Mouse (Mus musculus) forebrain, embryonic 15.5 days (tissue): ENCODE data around the gene Il17c. TPM values are rescaled to one million over a fixed set of nuclear protein-coding genes. Genes with fewer than 3 reads are reported as not detected.

ENCODE experiments used
- ATAC-seq: fragments of 200-750 bp; cut with Nextera tagmentation; replicated peaks from 2 replicates; pipeline ENCODE4 v1.8.0; 2017; ENCODE audit warnings: mild to moderate bottlenecking, moderate TSS enrichment, moderate library complexity
- H3K27ac ChIP-seq: fragments of 300-500 bp; sonication (generic); replicated peaks from 2 replicates; pipeline ENCODE4 v1.5.1; 2015; ENCODE audit warnings: mild to moderate bottlenecking, inconsistent platforms
- H3K27me3 ChIP-seq: fragments of 300-500 bp; sonication (generic); 2 replicates; pipeline ENCODE4 v1.6.1; 2015; ENCODE audit warnings: inconsistent platforms
- H3K36me3 ChIP-seq: fragments of 300-500 bp; sonication (generic); 2 replicates; pipeline ENCODE4 v1.6.1; 2015; ENCODE audit warnings: mild to moderate bottlenecking, inconsistent platforms
- H3K4me1 ChIP-seq: fragments of 300-500 bp; sonication (generic); 2 replicates; pipeline ENCODE4 v1.6.1; 2015; ENCODE audit warnings: inconsistent platforms
- H3K4me2 ChIP-seq: fragments of 300-500 bp; sonication (generic); replicated peaks from 2 replicates; pipeline ENCODE4 v1.6.1; 2015; ENCODE audit warnings: mild to moderate bottlenecking, inconsistent platforms
- H3K4me3 ChIP-seq: fragments of 300-500 bp; sonication (generic); 2 replicates; pipeline ENCODE4 v1.5.1; 2015; ENCODE audit warnings: mild to moderate bottlenecking, inconsistent platforms
- H3K9ac ChIP-seq: fragments of 300-500 bp; sonication (generic); replicated peaks from 2 replicates; pipeline ENCODE4 v1.6.1; 2015; ENCODE audit warnings: mild to moderate bottlenecking, inconsistent platforms
- H3K9me3 ChIP-seq: fragments of 300-500 bp; sonication (generic); 2 replicates; pipeline ENCODE4 v1.6.1; 2016; ENCODE audit warnings: inconsistent platforms
- WGBS: fragments of 180-500 bp; shearing (Covaris S2); methylation state at CpG from one replicate; pipeline ENCODE4 v1.1.7; 2015; ENCODE audit warnings: mixed read lengths; 5-methylcytosine and 5-hydroxymethylcytosine counted together
- microRNA-seq: library from miRNA; unstranded; fragments of <30 nt; microRNA quantifications from one replicate; pipeline ENCODE4, GENCODE M21; 2016
- polyA plus RNA-seq: library from polyadenylated mRNA; unstranded; fragments of >200 nt; fragmentation: Nextera tagmentation; extraction: Ambion mirVana; gene quantifications from 2 replicates; pipeline ENCODE4 v1.2.1, GENCODE M21; 2015

Gene Il17c
- polyA plus RNA-seq, 1 experiment from 2014 or later, result not detected

GRCm38 (mm10) chr8:122463651-122464640 lies 42.1 kb downstream of the Il17c start:
- Histone ChIP-seq H3K9me3 (no peaks in the 10 kb centered on the region), H3K4me1 (peaks cover 10% of the 10 kb centered on the region), H3K9ac (no peak overlapping the region), H3K27ac (no peak overlapping the region), H3K4me2 (no peak overlapping the region), H3K36me3 (peaks cover 20% of the 10 kb centered on the region), H3K27me3 (peaks cover 35% of the 10 kb centered on the region), H3K4me3 (no peak overlapping the region)
- ATAC-seq, result no peak
- WGBS, result 67% methylated on average over 12 of the region's 12 CpGs

- H3K9me3 ChIP-seq, result no peaks in the 10 kb centered on the region
- peaks cover 20% of the 10 kb centered on the region for H3K36me3 ChIP-seq
- no peak for ATAC-seq
- no peak overlapping the region for H3K9ac ChIP-seq
- peaks cover 27% of the 10 kb centered on the region for H3K27me3 ChIP-seq
- no peak overlapping the region for H3K4me3 ChIP-seq
- no peak overlapping the region for H3K4me2 ChIP-seq
- no peak overlapping the region for H3K27ac ChIP-seq
- peaks cover 10% of the 10 kb centered on the region for H3K4me1 ChIP-seq
- 74% methylated on average over 7 of the region's 7 CpGs for WGBS
Measured at GRCm38 (mm10) chr8:122464985-122465384, 43.2 kb downstream of the Il17c start.

GRCm38 (mm10) chr8:122467816-122468215 lies 46.0 kb downstream of the Il17c start:
- 87% methylated on average over 13 of the region's 13 CpGs for WGBS
- no peaks in the 10 kb centered on the region for H3K9me3 ChIP-seq
- no peak overlapping the region for H3K9ac ChIP-seq
- H3K4me3 ChIP-seq, result no peak overlapping the region
- no peak for ATAC-seq
- H3K27ac ChIP-seq, result no peak overlapping the region
- no peaks in the 10 kb centered on the region for H3K4me1 ChIP-seq
- H3K27me3 ChIP-seq, result 0 out of 2 replicates have a peak, but pooled peaks cover 3% of the 10 kb centered on the region
- H3K36me3 ChIP-seq, result peaks cover 24% of the 10 kb centered on the region
- H3K4me2 ChIP-seq, result no peak overlapping the region

GRCm38 (mm10) chr8:122469407-122469806 lies 47.6 kb downstream of the Il17c start:
- Histone ChIP-seq H3K4me3 (no peak overlapping the region), H3K9ac (no peak overlapping the region), H3K4me1 (peaks cover 4% of the 10 kb centered on the region), H3K27me3 (no peaks in the 10 kb centered on the region), H3K9me3 (no peaks in the 10 kb centered on the region), H3K27ac (no peak overlapping the region), H3K36me3 (peaks cover 28% of the 10 kb centered on the region), H3K4me2 (no peak overlapping the region)
- no peak for ATAC-seq
- WGBS, result 88% methylated on average over 6 of the region's 6 CpGs

- no peak for ATAC-seq
- Histone ChIP-seq H3K27ac (no peak overlapping the region), H3K4me3 (no peak overlapping the region), H3K4me1 (peaks cover 9% of the 10 kb centered on the region), H3K36me3 (peaks cover 28% of the 10 kb centered on the region), H3K27me3 (no peaks in the 10 kb centered on the region), H3K4me2 (no peak overlapping the region), H3K9me3 (no peaks in the 10 kb centered on the region), H3K9ac (no peak overlapping the region)
- WGBS, result 85% methylated on average over 10 of the region's 10 CpGs
Measured at GRCm38 (mm10) chr8:122469965-122470364, 48.1 kb downstream of the Il17c start.

- no peak overlapping the region for H3K4me2 ChIP-seq
- peaks cover 28% of the 10 kb centered on the region for H3K36me3 ChIP-seq
- H3K4me1 ChIP-seq, result peaks cover 13% of the 10 kb centered on the region
- no peaks in the 10 kb centered on the region for H3K9me3 ChIP-seq
- ATAC-seq, result no peak
- 80% methylated on average over 5 of the region's 5 CpGs for WGBS
- H3K4me3 ChIP-seq, result no peak overlapping the region
- H3K27me3 ChIP-seq, result no peaks in the 10 kb centered on the region
- no peak overlapping the region for H3K27ac ChIP-seq
- H3K9ac ChIP-seq, result no peak overlapping the region
Measured at GRCm38 (mm10) chr8:122470691-122471090, 48.9 kb downstream of the Il17c start.

Small RNA genes within 50 kb of the gene (microRNA-seq; reads per million reads assigned to microRNA genes)
- gene Gm24366, result not detected

Other genes with a start within 250 kb of the Il17c start
- 0.89 and 0.92 TPM in 2 replicates for gene Zfpm1, start 139.9 kb upstream of the Il17c start, polyA plus RNA-seq
- not detected in 2 replicates for gene Trhr2, start 61.3 kb upstream of the Il17c start, polyA plus RNA-seq
- gene Zc3h18, start 45.4 kb upstream of the Il17c start, polyA plus RNA-seq, result 48.4 and 50.1 TPM in 2 replicates
- gene Cyba, start 10.9 kb downstream of the Il17c start, polyA plus RNA-seq, result 30.1 and 32.8 TPM in 2 replicates
- 50.3 and 51.7 TPM in 2 replicates for gene Mvd, start 21.4 kb downstream of the Il17c start, polyA plus RNA-seq
- not detected in 2 replicates for gene Snai3, start 38.7 kb downstream of the Il17c start, polyA plus RNA-seq
- 40.2 and 44.8 TPM in 2 replicates for gene Rnf166, start 54.0 kb downstream of the Il17c start, polyA plus RNA-seq
- 79.0 and 84.4 TPM in 2 replicates for gene Ctu2, start 54.1 kb downstream of the Il17c start, polyA plus RNA-seq
- gene Piezo1, start 129.3 kb downstream of the Il17c start, polyA plus RNA-seq, result 2.1 and 2.6 TPM in 2 replicates
- gene Cdt1, start 146.0 kb downstream of the Il17c start, polyA plus RNA-seq, result 14.6 and 16.3 TPM in 2 replicates
- 187 TPM in 2 replicates for gene Aprt, start 154.9 kb downstream of the Il17c start, polyA plus RNA-seq
- 4.4 and 4.5 TPM in 2 replicates for gene Galns, start 189.4 kb downstream of the Il17c start, polyA plus RNA-seq
- gene Trappc2l, start 189.6 kb downstream of the Il17c start, polyA plus RNA-seq, result 80.4 and 87.9 TPM in 2 replicates
- not detected in 2 replicates for gene Pabpn1l, start 200.7 kb downstream of the Il17c start, polyA plus RNA-seq